Mouse (Mus musculus) myocyte (in vitro differentiated cells): Measurements from ENCODE around the gene Cpox.

Experiments
- MAX ChIP-seq: IDR thresholded peaks from one replicate; pipeline ENCODE4 v1.6.1; 2011; ENCODE audit warnings: low read depth, mild to moderate bottlenecking, control low read depth
- POLR2A ChIP-seq: IDR thresholded peaks from one replicate; pipeline ENCODE4 v1.6.1; 2011; ENCODE audit warnings: low read depth, mild to moderate bottlenecking, control low read depth, moderate library complexity; ENCODE audit not compliant: insufficient read length

- TF ChIP-seq MAX, result no peak
- TF ChIP-seq POLR2A, result no peak
Observed at GRCm38 (mm10) chr16:58682046-58682445, 12.0 kb downstream of the Cpox start.
